Mouse (Mus musculus) liver, embryonic 12.5 days (tissue): ENCODE measurements around the gene Fgd3. TPM values are rescaled to one million over a fixed set of nuclear protein-coding genes. Genes with fewer than 3 reads are reported as not detected.
A peak's percentile ranks its signal among the peaks of the same experiment; 100 is the strongest.

Experiments
- ATAC-seq: fragments of 200-750 bp; cut with Nextera tagmentation; 2 replicates; pipeline ENCODE4 v1.8.0; 2017; ENCODE audit warnings: moderate number of reproducible peaks, mild to moderate bottlenecking, moderate library complexity
- H3K27ac ChIP-seq: fragments of 300-500 bp; sonication (generic); 2 replicates; pipeline ENCODE4 v1.5.1; 2016; ENCODE audit warnings: mild to moderate bottlenecking
- H3K27me3 ChIP-seq: fragments of 300-500 bp; sonication (generic); replicated peaks from 2 replicates; pipeline ENCODE4 v1.6.1; 2016; ENCODE audit warnings: mild to moderate bottlenecking, moderate library complexity
- H3K36me3 ChIP-seq: fragments of 300-500 bp; sonication (generic); 2 replicates; pipeline ENCODE4 v1.6.1; 2016; ENCODE audit warnings: mild to moderate bottlenecking, moderate library complexity
- H3K4me1 ChIP-seq: fragments of 300-500 bp; sonication (generic); 2 replicates; pipeline ENCODE4 v1.6.1; 2016
- H3K4me2 ChIP-seq: fragments of 300-500 bp; sonication (generic); 2 replicates; pipeline ENCODE4 v1.6.1; 2016; ENCODE audit warnings: mild to moderate bottlenecking, moderate library complexity
- H3K4me3 ChIP-seq: fragments of 300-500 bp; sonication (generic); 2 replicates; pipeline ENCODE4 v1.5.1; 2016; ENCODE audit warnings: mild to moderate bottlenecking, moderate library complexity
- H3K9ac ChIP-seq: fragments of 300-500 bp; sonication (generic); 2 replicates; pipeline ENCODE4 v1.6.1; 2016; ENCODE audit warnings: mild to moderate bottlenecking, moderate library complexity
- H3K9me3 ChIP-seq: fragments of 300-500 bp; sonication (generic); replicated peaks from 2 replicates; pipeline ENCODE4 v1.6.1; 2016; ENCODE audit warnings: mild to moderate bottlenecking, moderate library complexity
- WGBS: fragments of 180-500 bp; shearing (Covaris S2); methylation state at CpG from one replicate; pipeline ENCODE4 v1.1.7; 2016; ENCODE audit not compliant: insufficient replicate concordance; 5-methylcytosine and 5-hydroxymethylcytosine counted together
- polyA plus RNA-seq: library from polyadenylated mRNA; unstranded; fragments of >200 nt; fragmentation: Nextera tagmentation; extraction: Ambion mirVana; gene quantifications from 2 replicates; pipeline ENCODE4 v1.2.1, GENCODE M21; 2016

The Fgd3 gene
- 0.32 and 0.49 TPM in 2 replicates for polyA plus RNA-seq

GRCm38 (mm10) chr13:49320040-49320439, at the start of gene Fgd3:
Gene Fgd3 (minus strand): TSS chr13:49320311.
- Histone ChIP-seq H3K9me3 (no peaks in the 10 kb centered on the region), H3K9ac (no peak within 1 kb of the TSS), H3K36me3 (no peaks in the 10 kb centered on the region), H3K4me1 (peaks cover 4% of the 10 kb centered on the region; the same call in 1 of the 2 replicates), H3K27me3 (peaks cover 10% of the 10 kb centered on the region; the same call in 1 of the 2 replicates), H3K27ac (no peak within 1 kb of the TSS), H3K4me2 (0 out of 2 replicates have a peak within 1 kb of the TSS, but pooled peaks have one; percentile 3), H3K4me3 (0 out of 2 replicates have a peak within 1 kb of the TSS, but pooled peaks have one; percentile 2)
- 23% methylated on average over 10 of the region's 10 CpGs for WGBS
- ATAC-seq = no peak

- no peak overlapping the region for H3K4me3 ChIP-seq
- peaks cover 81% of the 10 kb centered on the region for H3K4me1 ChIP-seq
- H3K27ac ChIP-seq = no peak overlapping the region
- H3K36me3 ChIP-seq = peaks cover 40% of the 10 kb centered on the region
- H3K9me3 ChIP-seq = no peaks in the 10 kb centered on the region
- no peak overlapping the region for H3K4me2 ChIP-seq
- ATAC-seq = no peak
- 89% methylated on average over 10 of the region's 10 CpGs for WGBS
- H3K27me3 ChIP-seq = no peaks in the 10 kb centered on the region
- no peak overlapping the region for H3K9ac ChIP-seq
Observed at GRCm38 (mm10) chr13:49369404-49369803, 49.3 kb upstream of the Fgd3 start.

GRCm38 (mm10) chr13:49367657-49368440, 47.7 kb upstream of the Fgd3 start:
- WGBS = 72% methylated on average over 4 of the region's 4 CpGs
- no peak overlapping the region for H3K27ac ChIP-seq
- peaks cover 78% of the 10 kb centered on the region for H3K4me1 ChIP-seq

GRCm38 (mm10) chr13:49364716-49365115, 44.6 kb upstream of the Fgd3 start:
- Histone ChIP-seq H3K4me1 (peaks cover 76% of the 10 kb centered on the region), H3K36me3 (peaks cover 7% of the 10 kb centered on the region), H3K27me3 (no peaks in the 10 kb centered on the region), H3K27ac (no peak overlapping the region), H3K9ac (no peak overlapping the region), H3K4me3 (no peak overlapping the region), H3K9me3 (no peaks in the 10 kb centered on the region), H3K4me2 (no peak overlapping the region)
- ATAC-seq = no peak
- WGBS = 50% methylated on average over 2 of the region's 2 CpGs

More at GRCm38 (mm10) chr13:49367657-49368440, 47.7 kb upstream of the Fgd3 start:
- no peaks in the 10 kb centered on the region for H3K9me3 ChIP-seq
- no peak overlapping the region for H3K4me2 ChIP-seq
- no peak overlapping the region for H3K4me3 ChIP-seq
- ATAC-seq = no peak
- H3K27me3 ChIP-seq = no peaks in the 10 kb centered on the region
- H3K36me3 ChIP-seq = peaks cover 39% of the 10 kb centered on the region
- no peak overlapping the region for H3K9ac ChIP-seq

DNA sequence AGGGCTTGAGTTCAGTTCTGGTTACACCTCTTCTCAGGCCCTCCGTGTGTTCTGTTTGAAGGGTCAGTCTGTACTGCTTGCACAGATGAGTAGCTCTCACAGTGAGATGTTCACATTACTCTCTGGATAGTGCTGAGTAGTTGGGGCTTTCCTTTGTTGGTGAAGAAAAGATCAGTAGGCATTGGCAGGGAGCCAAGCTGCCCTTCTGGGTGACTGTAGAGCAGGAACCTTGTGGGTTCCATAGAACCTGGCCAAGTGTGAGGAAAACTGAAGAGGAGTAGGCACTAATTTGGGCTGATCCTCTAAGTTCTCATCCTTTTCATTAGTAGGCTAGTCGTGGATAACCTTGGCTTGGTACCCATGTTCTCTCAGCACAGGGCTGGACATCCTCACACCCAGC, 42.7 kb upstream of the Fgd3 start:
- Histone ChIP-seq H3K27me3 (no peaks in the 10 kb centered on the region), H3K9me3 (no peaks in the 10 kb centered on the region), H3K4me1 (peaks cover 74% of the 10 kb centered on the region), H3K4me3 (no peak overlapping the region), H3K4me2 (no peak overlapping the region), H3K36me3 (no peaks in the 10 kb centered on the region), H3K27ac (no peak overlapping the region), H3K9ac (no peak overlapping the region)
- ATAC-seq = no peak
- WGBS = 73% methylated on average over 2 of the region's 2 CpGs

- Histone ChIP-seq H3K9ac (no peak overlapping the region), H3K27me3 (no peaks in the 10 kb centered on the region), H3K27ac (no peak overlapping the region), H3K9me3 (no peaks in the 10 kb centered on the region), H3K36me3 (peaks cover 4% of the 10 kb centered on the region), H3K4me2 (no peak overlapping the region), H3K4me3 (no peak overlapping the region), H3K4me1 (peaks cover 74% of the 10 kb centered on the region)
- 73% methylated on average over 7 of the region's 7 CpGs for WGBS
- ATAC-seq = no peak
Observed at GRCm38 (mm10) chr13:49362364-49362763, 42.3 kb upstream of the Fgd3 start.

- no peak for ATAC-seq
- Histone ChIP-seq H3K9me3 (no peaks in the 10 kb centered on the region), H3K27me3 (no peaks in the 10 kb centered on the region), H3K36me3 (peaks cover 10% of the 10 kb centered on the region), H3K4me2 (peak overlapping the region; percentile 32), H3K9ac (peak overlapping the region; percentile 25; the same call in 1 of the 2 replicates), H3K27ac (peak overlapping the region; percentile 42), H3K4me1 (peaks cover 64% of the 10 kb centered on the region), H3K4me3 (no peak overlapping the region)
- 9% methylated on average over 3 of the region's 3 CpGs for WGBS
Observed at GRCm38 (mm10) chr13:49360906-49361406, 40.8 kb upstream of the Fgd3 start.

GRCm38 (mm10) chr13:49358184-49358583, 38.1 kb upstream of the Fgd3 start:
- Histone ChIP-seq H3K36me3 (peaks cover 10% of the 10 kb centered on the region), H3K27me3 (no peaks in the 10 kb centered on the region), H3K4me1 (peaks cover 69% of the 10 kb centered on the region), H3K4me3 (no peak overlapping the region), H3K27ac (0 out of 2 replicates have a peak overlapping the region, but pooled peaks have one; percentile 27), H3K9me3 (no peaks in the 10 kb centered on the region), H3K4me2 (peak overlapping the region; percentile 32), H3K9ac (no peak overlapping the region; the same call in 1 of the 2 replicates)
- WGBS = 63% methylated on average over 3 of the region's 3 CpGs
- ATAC-seq = peak; percentile 65

DNA sequence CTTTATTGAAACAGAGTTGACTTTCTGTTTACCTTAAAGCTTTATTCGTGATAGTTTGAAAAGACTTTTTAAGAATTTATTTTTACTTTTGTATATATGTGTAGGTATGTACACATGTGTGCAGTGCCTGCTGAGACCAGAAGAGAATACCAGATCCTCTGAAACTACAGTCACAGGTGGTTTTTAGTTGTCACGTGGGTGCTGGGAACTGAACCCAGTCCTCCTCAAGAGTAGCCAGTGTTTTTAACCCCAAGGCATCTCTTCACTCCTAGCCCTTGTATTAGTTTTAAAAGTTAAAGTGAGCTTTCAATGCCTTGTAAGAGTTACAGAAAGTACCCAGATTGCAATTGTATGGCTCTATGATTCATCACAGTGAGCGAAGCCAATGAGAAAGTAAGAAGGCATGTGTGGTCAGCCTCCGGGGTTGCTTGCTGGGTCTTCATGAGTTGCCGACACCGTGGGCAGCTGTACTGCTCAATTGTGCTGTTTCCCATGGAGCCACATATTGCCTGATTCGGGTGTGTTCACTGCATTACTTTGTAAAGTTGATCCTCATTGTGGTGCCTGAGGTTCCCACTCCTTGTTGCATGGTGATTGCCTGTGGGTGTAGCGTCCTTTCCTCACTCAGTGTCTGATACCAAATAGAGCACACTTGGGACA, 37.4 kb upstream of the Fgd3 start:
- no peaks in the 10 kb centered on the region for H3K9me3 ChIP-seq
- no peak overlapping the region for H3K4me3 ChIP-seq
- no peaks in the 10 kb centered on the region for H3K27me3 ChIP-seq
- H3K9ac ChIP-seq = no peak overlapping the region
- peaks cover 10% of the 10 kb centered on the region for H3K36me3 ChIP-seq
- H3K27ac ChIP-seq = no peak overlapping the region
- 82% methylated on average over 8 of the region's 8 CpGs for WGBS
- no peak for ATAC-seq
- H3K4me1 ChIP-seq = peaks cover 72% of the 10 kb centered on the region
- no peak overlapping the region for H3K4me2 ChIP-seq

GRCm38 (mm10) chr13:49356090-49356489, 36.0 kb upstream of the Fgd3 start:
- 76% methylated on average over 7 of the region's 7 CpGs for WGBS
- H3K4me3 ChIP-seq = no peak overlapping the region
- H3K9me3 ChIP-seq = no peaks in the 10 kb centered on the region
- peaks cover 68% of the 10 kb centered on the region for H3K4me1 ChIP-seq
- H3K27me3 ChIP-seq = no peaks in the 10 kb centered on the region
- H3K36me3 ChIP-seq = peaks cover 10% of the 10 kb centered on the region
- H3K27ac ChIP-seq = no peak overlapping the region
- no peak for ATAC-seq
- no peak overlapping the region for H3K9ac ChIP-seq
- H3K4me2 ChIP-seq = no peak overlapping the region

- no peaks in the 10 kb centered on the region for H3K9me3 ChIP-seq
- H3K27me3 ChIP-seq = no peaks in the 10 kb centered on the region
- no peak overlapping the region for H3K4me2 ChIP-seq
- H3K4me3 ChIP-seq = no peak overlapping the region
- ATAC-seq = no peak
- peaks cover 64% of the 10 kb centered on the region for H3K4me1 ChIP-seq
- WGBS = 77% methylated on average over 11 of the region's 11 CpGs
- peaks cover 10% of the 10 kb centered on the region for H3K36me3 ChIP-seq
- no peak overlapping the region for H3K9ac ChIP-seq
- no peak overlapping the region for H3K27ac ChIP-seq
Observed at GRCm38 (mm10) chr13:49355461-49356061, 35.5 kb upstream of the Fgd3 start.
